Mouse (Mus musculus): ENCODE measurements around the gene Fars2.
"Not testable (repeated sequence)": the region's sequence is repeated elsewhere in the genome, so short reads cannot be mapped to it uniquely, and the experiment has no call there.

DNA sequence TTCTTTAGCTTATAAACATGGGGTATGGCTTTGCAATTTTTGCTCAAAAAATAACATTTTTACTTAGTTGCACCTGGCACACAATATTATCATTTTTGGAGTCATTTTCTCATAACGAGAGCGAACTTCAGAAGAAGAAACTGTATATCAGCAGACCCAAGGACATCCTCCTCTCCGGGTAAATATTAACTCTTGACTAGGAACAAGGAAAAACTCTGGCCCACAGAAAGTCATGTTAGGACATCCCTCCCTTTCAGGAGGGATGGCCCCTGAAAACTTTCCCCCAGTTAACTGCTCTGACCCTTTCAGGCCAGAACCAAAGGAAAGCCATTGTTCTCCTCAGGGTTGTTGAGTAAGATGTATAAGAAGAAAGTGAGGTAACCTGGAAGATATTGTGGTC lies 348.9 kb downstream of the Fars2 start:
- TF ChIP-seq TAL1 (conservative IDR thresholded peaks at IDR 0.05; ENCODE audit: low read depth, low read length); CTCF (IDR thresholded peaks at IDR 0.05; ENCODE audit: low read depth, low read length); POLR2AphosphoS5 (IDR thresholded peaks at IDR 0.05; ENCODE audit: insufficient replicate concordance, low read depth, low read length); GATA1 (IDR thresholded peaks at IDR 0.05; ENCODE audit: borderline replicate concordance, low read length): not testable (repeated sequence)
